Mouse (Mus musculus): ENCODE data around the gene Dscaml1. TPM values are rescaled to one million over a fixed set of nuclear protein-coding genes. Genes with fewer than 3 reads are reported as not detected.

The Dscaml1 gene
- polyA plus RNA-seq, 1 experiment = not detected

DNA sequence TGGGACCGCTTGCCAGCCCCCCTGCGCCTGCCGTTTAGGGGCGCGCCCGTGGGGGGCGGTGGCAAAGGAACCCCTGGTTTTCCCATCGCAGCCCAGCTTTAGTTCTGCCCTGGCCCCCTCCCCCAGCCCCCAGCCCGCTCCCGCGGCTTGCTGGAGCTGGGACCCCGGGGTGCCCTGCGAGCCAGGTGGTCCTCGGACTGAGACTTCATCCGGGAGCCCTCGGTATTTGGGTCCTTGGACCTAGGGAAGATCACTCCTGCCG, 4.2 kb downstream of the Dscaml1 start:
- no peaks in the 10 kb centered on the region for H3K4me1 ChIP-seq (ENCODE audit: control insufficient read depth, insufficient read depth, low read length)
- WGBS = 6% methylated on average over 17 of the region's 17 CpGs
- H3K27ac ChIP-seq (ENCODE audit: control insufficient read depth, insufficient read depth, low read depth, low read length, poor library complexity) = no peak overlapping the region
- no peak overlapping the region for H3K4me3 ChIP-seq (replicated peaks; ENCODE audit: control insufficient read depth, low read depth, low read length)
- no peak for TF ChIP-seq POLR2A (IDR thresholded peaks at IDR 0.05; ENCODE audit: borderline replicate concordance, control insufficient read depth, low read depth, low read length)

- TF ChIP-seq POLR2A (IDR thresholded peaks at IDR 0.05; ENCODE audit: borderline replicate concordance, control insufficient read depth, low read depth, low read length) = no peak
- TF ChIP-seq CTCF (IDR thresholded peaks at IDR 0.05; ENCODE audit: control insufficient read depth, insufficient read depth, low read length) = no peak
- Histone ChIP-seq H3K4me3 (replicated peaks; ENCODE audit: control insufficient read depth, low read depth, low read length) (no peak overlapping the region), H3K4me1 (ENCODE audit: control insufficient read depth, insufficient read depth, low read length) (no peaks in the 10 kb centered on the region), H3K27ac (ENCODE audit: control insufficient read depth, insufficient read depth, low read depth, low read length, poor library complexity) (no peak overlapping the region)
- 9% methylated on average over 26 of the region's 26 CpGs for WGBS
Observed at GRCm38 (mm10) chr9:45431150-45431549, 4.7 kb downstream of the Dscaml1 start.

- TF ChIP-seq POLR2A (IDR thresholded peaks at IDR 0.05; ENCODE audit: borderline replicate concordance, control insufficient read depth, low read depth, low read length) (no peak), CTCF (IDR thresholded peaks at IDR 0.05; ENCODE audit: control insufficient read depth, insufficient read depth, low read length) (no peak)
Observed at GRCm38 (mm10) chr9:45432639-45433038, 6.2 kb downstream of the Dscaml1 start.

DNA sequence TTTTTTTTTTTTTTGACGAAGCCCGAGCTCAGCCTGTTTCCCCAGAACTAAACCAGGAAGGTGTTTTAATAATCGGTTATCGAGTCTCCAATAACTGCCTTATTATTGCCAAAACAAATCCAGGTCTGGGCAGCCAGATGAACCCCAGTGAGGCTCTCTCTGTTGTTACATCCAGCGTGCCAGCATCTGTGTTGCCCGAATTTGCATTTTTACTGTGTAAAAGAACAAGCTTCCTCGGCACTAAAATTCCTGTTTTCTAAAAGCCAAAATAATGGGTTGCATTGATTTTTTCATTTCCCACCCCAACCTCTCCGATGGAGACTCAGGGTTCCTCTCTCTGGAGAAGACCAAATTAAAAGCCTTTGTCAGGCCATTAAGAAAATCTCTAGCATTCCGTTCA, 6.7 kb downstream of the Dscaml1 start:
- H3K27ac ChIP-seq (ENCODE audit: control insufficient read depth, insufficient read depth, low read depth, low read length, poor library complexity) = no peak overlapping the region
- TF ChIP-seq CTCF (IDR thresholded peaks at IDR 0.05; ENCODE audit: control insufficient read depth, insufficient read depth, low read length) (no peak), POLR2A (IDR thresholded peaks at IDR 0.05; ENCODE audit: borderline replicate concordance, control insufficient read depth, low read depth, low read length) (no peak)
- no peak overlapping the region for H3K4me3 ChIP-seq (replicated peaks; ENCODE audit: control insufficient read depth, low read depth, low read length)
- H3K4me1 ChIP-seq (ENCODE audit: control insufficient read depth, insufficient read depth, low read length) = no peaks in the 10 kb centered on the region
- 80% methylated on average over 9 of the region's 9 CpGs for WGBS

More at GRCm38 (mm10) chr9:45432639-45433038, 6.2 kb downstream of the Dscaml1 start:
- Histone ChIP-seq H3K27ac (ENCODE audit: control insufficient read depth, insufficient read depth, low read depth, low read length, poor library complexity) (no peak overlapping the region), H3K4me1 (ENCODE audit: control insufficient read depth, insufficient read depth, low read length) (no peaks in the 10 kb centered on the region), H3K4me3 (replicated peaks; ENCODE audit: control insufficient read depth, low read depth, low read length) (no peak overlapping the region)
- 76% methylated on average over 12 of the region's 12 CpGs for WGBS

GRCm38 (mm10) chr9:45434171-45434570, 7.7 kb downstream of the Dscaml1 start:
- WGBS = 74% methylated on average over 2 of the region's 2 CpGs
- Histone ChIP-seq H3K4me1 (ENCODE audit: control insufficient read depth, insufficient read depth, low read length) (no peaks in the 10 kb centered on the region; the same call in 1 of the 2 replicates), H3K4me3 (replicated peaks; ENCODE audit: control insufficient read depth, low read depth, low read length) (no peak overlapping the region), H3K27ac (ENCODE audit: control insufficient read depth, insufficient read depth, low read depth, low read length, poor library complexity) (no peak overlapping the region)
- TF ChIP-seq POLR2A (IDR thresholded peaks at IDR 0.05; ENCODE audit: borderline replicate concordance, control insufficient read depth, low read depth, low read length) (no peak), CTCF (IDR thresholded peaks at IDR 0.05; ENCODE audit: control insufficient read depth, insufficient read depth, low read length) (no peak)

- H3K4me3 ChIP-seq (replicated peaks; ENCODE audit: control insufficient read depth, low read depth, low read length) = no peak overlapping the region
- H3K27ac ChIP-seq (ENCODE audit: control insufficient read depth, insufficient read depth, low read depth, low read length, poor library complexity) = no peak overlapping the region
- no peaks in the 10 kb centered on the region; the same call in 1 of the 2 replicates for H3K4me1 ChIP-seq (ENCODE audit: control insufficient read depth, insufficient read depth, low read length)
- TF ChIP-seq CTCF (IDR thresholded peaks at IDR 0.05; ENCODE audit: control insufficient read depth, insufficient read depth, low read length) = no peak
- no peak for TF ChIP-seq POLR2A (IDR thresholded peaks at IDR 0.05; ENCODE audit: borderline replicate concordance, control insufficient read depth, low read depth, low read length)
- WGBS = 71% methylated on average over 4 of the region's 4 CpGs
Observed at GRCm38 (mm10) chr9:45439025-45439424, 12.6 kb downstream of the Dscaml1 start.

DNA sequence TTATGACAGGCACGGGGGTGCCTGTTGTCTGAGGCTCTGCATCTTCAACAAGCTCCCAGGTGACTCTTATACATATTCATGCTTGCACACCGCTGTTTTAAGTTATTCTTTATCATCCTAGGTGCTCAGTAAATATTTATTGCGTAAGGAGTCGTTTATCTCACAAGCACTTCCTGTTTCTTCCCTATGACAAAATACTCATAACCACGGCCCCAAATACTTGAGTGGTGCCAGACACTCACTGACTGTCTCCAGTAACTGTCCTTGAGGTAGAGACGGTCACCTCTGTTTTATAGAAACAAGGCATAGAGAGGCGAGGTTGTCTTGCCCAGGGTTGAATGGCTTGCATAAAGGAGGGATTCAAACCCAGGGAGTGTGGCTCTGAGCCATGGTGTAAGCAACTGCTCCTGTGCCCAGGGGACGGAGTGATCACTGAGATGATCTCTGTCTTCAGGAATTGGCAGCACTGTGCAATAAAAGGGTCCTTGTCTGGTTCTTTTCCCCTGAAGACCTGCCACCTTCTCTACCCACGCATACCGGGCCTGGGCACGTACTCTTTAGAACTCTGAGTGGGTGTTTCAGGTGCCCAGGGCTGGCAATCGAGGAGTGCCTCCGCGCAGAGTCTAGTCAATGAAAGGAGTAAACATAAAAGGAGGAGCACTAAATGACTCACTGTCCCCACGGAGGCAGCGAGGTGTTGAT, 13.8 kb downstream of the Dscaml1 start:
- no peak overlapping the region for H3K27ac ChIP-seq (ENCODE audit: control insufficient read depth, insufficient read depth, low read depth, low read length, poor library complexity)
- WGBS = 53% methylated on average over 16 of the region's 16 CpGs
- no peak for TF ChIP-seq CTCF (IDR thresholded peaks at IDR 0.05; ENCODE audit: control insufficient read depth, insufficient read depth, low read length)
- no peak for TF ChIP-seq POLR2A (IDR thresholded peaks at IDR 0.05; ENCODE audit: borderline replicate concordance, control insufficient read depth, low read depth, low read length)
- no peaks in the 10 kb centered on the region; the same call in 1 of the 2 replicates for H3K4me1 ChIP-seq (ENCODE audit: control insufficient read depth, insufficient read depth, low read length)
- no peak overlapping the region for H3K4me3 ChIP-seq (replicated peaks; ENCODE audit: control insufficient read depth, low read depth, low read length)

GRCm38 (mm10) chr9:45444251-45444798, 17.9 kb downstream of the Dscaml1 start:
- 71% methylated on average over 5 of the region's 5 CpGs for WGBS
- no peaks in the 10 kb centered on the region; the same call in 1 of the 2 replicates for H3K4me1 ChIP-seq (ENCODE audit: control insufficient read depth, insufficient read depth, low read length)
- H3K27ac ChIP-seq (ENCODE audit: control insufficient read depth, insufficient read depth, low read depth, low read length, poor library complexity) = no peak overlapping the region
- TF ChIP-seq POLR2A (IDR thresholded peaks at IDR 0.05; ENCODE audit: borderline replicate concordance, control insufficient read depth, low read depth, low read length) = no peak
- no peak for TF ChIP-seq CTCF (IDR thresholded peaks at IDR 0.05; ENCODE audit: control insufficient read depth, insufficient read depth, low read length)
- H3K4me3 ChIP-seq (replicated peaks; ENCODE audit: control insufficient read depth, low read depth, low read length) = no peak overlapping the region
